Mouse (Mus musculus) neutrophil, adult 65 days (primary cell): ENCODE results near the gene Limd2. TPM values are rescaled to one million over a fixed set of nuclear protein-coding genes. Genes with fewer than 3 reads are reported as not detected.

ENCODE experiments used
- total RNA-seq: library from RNA; stranded (reverse); gene quantifications from 2 replicates; pipeline ENCODE4 v1.2.4, GENCODE M21; 2023

Limd2 gene
- total RNA-seq: 392 and 416 TPM in 2 replicates

GRCm38 (mm10) chr11:106160841-106161721 lies at the start of gene Limd2, which contains the start of gene Gm10840:
Gene Limd2 (minus strand): TSS chr11:106160860.
Gene Gm10840 (plus strand): TSS chr11:106160850.

GRCm38 (mm10) chr11:106202123-106202465 lies 41.4 kb upstream of the Limd2 start, which contains the start of gene Strada:
Gene Strada (minus strand): TSS chr11:106202168.

Other genes starting within 250 kb of the Limd2 start
- gene Cyb561, start 207.5 kb downstream of the Limd2 start, total RNA-seq: 0.20 TPM in 1 of 2 replicates, not detected in the other
- gene Ace, start 192.9 kb downstream of the Limd2 start, total RNA-seq: 0.73 and 2.0 TPM in 2 replicates
- gene Ace3, start 166.2 kb downstream of the Limd2 start, total RNA-seq: not detected in 2 replicates
- not detected in 2 replicates for gene Kcnh6, start 152.7 kb downstream of the Limd2 start, total RNA-seq
- 43.3 and 48.1 TPM in 2 replicates for gene Dcaf7, start 124.0 kb downstream of the Limd2 start, total RNA-seq
- 3.5 and 4.1 TPM in 2 replicates for gene Taco1, start 94.8 kb downstream of the Limd2 start, total RNA-seq
- 193 and 212 TPM in 2 replicates for gene Map3k3, start 76.2 kb downstream of the Limd2 start, total RNA-seq
- gene Gm10840, start within 50 bp of the Limd2 start, total RNA-seq: 2.3 and 4.2 TPM in 2 replicates
- 19.7 and 23.4 TPM in 2 replicates for gene Strada, start 41.3 kb upstream of the Limd2 start, total RNA-seq
- 22.5 and 24.8 TPM in 2 replicates for gene Ccdc47, start 55.5 kb upstream of the Limd2 start, total RNA-seq
- gene Ddx42, start 56.1 kb upstream of the Limd2 start, total RNA-seq: 35.1 and 40.9 TPM in 2 replicates
- gene Ftsj3, start 95.2 kb upstream of the Limd2 start, total RNA-seq: 11.2 and 27.4 TPM in 2 replicates
- 26.6 and 32.7 TPM in 2 replicates for gene Psmc5, start 95.3 kb upstream of the Limd2 start, total RNA-seq
- 74.7 and 86.4 TPM in 2 replicates for gene Smarcd2, start 112.1 kb upstream of the Limd2 start, total RNA-seq
- gene Tcam1, start 115.8 kb upstream of the Limd2 start, total RNA-seq: 0.16 TPM in 1 of 2 replicates, not detected in the other
- not detected in 2 replicates for gene Gh, start 141.0 kb upstream of the Limd2 start, total RNA-seq
- gene Cd79b, start 153.9 kb upstream of the Limd2 start, total RNA-seq: 3.8 and 15.6 TPM in 2 replicates
- 0.07 and 0.09 TPM in 2 replicates for gene Scn4a, start 192.4 kb upstream of the Limd2 start, total RNA-seq
- not detected in 2 replicates for gene Prr29, start 204.6 kb upstream of the Limd2 start, total RNA-seq
- gene Icam2, start 227.2 kb upstream of the Limd2 start, total RNA-seq: 8.5 and 16.0 TPM in 2 replicates